Mouse (Mus musculus) cerebellum, postnatal 4 days (tissue): Measurements from ENCODE around the gene Tas2r114.

Experiments
- DNase-seq, 2 experiments: peaks; one replicate each; pipeline ENCODE4 v3.0.0; 2022; ENCODE audit warnings: low spot score in 2 of 2, mixed read lengths in 1 of 2

The Tas2r114 gene

GRCm38 (mm10) chr6:131689963-131690362 lies at the start of gene Tas2r114:
Gene Tas2r114 (minus strand): TSS chr6:131690063.
- DNase-seq = no peak

DNA sequence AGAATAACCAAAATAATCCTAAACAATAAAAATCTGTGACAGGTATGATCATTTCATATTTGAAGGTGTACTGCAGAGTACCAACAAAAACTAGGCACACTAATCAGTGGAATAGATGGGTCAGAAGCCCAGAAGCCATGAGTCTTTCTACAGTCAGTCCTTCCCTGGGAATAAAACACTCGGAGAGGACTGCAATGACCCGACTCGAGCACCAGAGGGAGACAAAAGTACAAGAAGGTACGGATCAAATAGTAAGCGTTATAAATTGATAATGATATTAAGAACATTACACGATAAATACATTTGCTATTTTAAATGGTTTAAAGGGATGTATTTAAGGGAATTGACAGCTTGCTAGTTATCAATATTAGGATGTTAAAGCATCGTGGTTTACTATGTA lies 22.9 kb upstream of the Tas2r114 start:
- no peak for DNase-seq

- no peak for DNase-seq
Observed at GRCm38 (mm10) chr6:131687395-131687794, 2.5 kb downstream of the Tas2r114 start, which contains the start of gene Tas2r105. Gene Tas2r105 (minus strand): TSS chr6:131687495.

DNA sequence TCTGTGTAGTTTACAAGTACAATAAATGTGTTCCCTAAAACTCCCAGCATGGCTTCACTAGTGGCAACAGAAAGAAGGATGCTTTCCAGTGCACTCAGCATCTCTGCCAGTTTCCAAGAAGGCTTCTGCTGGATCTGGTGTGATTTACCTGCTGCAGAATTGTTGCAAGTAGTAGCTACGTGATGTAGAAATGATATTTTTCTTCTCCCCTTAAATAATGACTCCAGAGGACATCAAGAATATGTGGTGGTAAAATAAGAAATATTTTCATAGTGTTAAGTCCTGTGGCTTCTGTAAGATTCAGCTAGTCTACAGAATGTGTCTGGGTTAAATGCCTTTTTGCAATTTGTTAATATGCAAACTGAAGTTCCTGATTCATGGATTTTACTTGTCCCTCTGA lies 4.2 kb downstream of the Tas2r114 start, which contains the start of gene Tas2r104:
Gene Tas2r104 (minus strand): TSS at position 101 of the 400 bp plus-strand sequence.
- no peak for DNase-seq

DNA sequence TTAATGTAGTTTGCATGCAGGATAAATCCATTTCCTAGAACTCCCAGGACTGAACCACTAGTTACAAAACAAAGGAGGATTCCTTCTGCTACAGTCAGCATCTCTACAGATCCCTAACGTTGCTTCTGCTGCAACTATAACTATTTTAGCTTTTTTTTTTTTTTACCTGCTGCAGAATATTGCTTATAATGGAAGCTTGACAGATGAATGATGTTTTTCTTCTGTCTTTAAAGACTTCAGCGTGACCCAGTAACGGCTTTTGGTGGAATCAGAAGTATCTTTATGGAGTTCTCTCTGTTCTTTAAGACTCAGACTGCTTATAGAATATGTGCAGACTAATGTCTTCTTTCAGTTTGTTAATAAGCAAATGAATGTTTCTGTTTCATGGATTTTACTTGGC lies 11.1 kb downstream of the Tas2r114 start, which contains the start of gene Tas2r106:
Gene Tas2r106 (minus strand): TSS at position 101 of the 400 bp plus-strand sequence.
- DNase-seq = no peak

DNA sequence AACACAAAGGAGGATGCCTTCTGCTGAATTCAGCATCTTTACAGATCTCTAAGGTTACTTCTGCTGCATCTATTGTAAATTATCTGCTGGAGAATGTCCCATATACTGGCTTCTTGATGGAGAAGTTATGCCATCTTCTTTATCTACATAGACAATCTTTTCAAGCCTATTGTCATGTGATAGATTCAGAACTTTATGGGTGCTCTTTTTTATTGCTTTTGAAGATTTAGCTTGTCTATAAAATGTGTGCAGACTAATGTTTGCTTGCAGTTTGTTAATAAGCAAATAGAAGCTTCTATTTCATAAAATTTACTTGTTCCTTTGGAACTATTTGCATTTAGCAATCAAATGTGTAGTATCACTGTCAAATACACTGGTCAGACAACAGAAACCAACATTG lies 29.8 kb downstream of the Tas2r114 start, which contains the start of gene Tas2r107:
Gene Tas2r107 (minus strand): TSS at position 101 of the 400 bp plus-strand sequence.
- DNase-seq = no peak
